Mouse (Mus musculus) lung, embryonic 14.5 days (tissue): ENCODE measurements around the gene Trmt44. TPM values are rescaled to one million over a fixed set of nuclear protein-coding genes. Genes with fewer than 3 reads are reported as not detected.

Source experiments
- ATAC-seq: fragments of 200-750 bp; cut with Nextera tagmentation; 2 replicates; pipeline ENCODE4 v1.8.0; 2017; ENCODE audit warnings: mild to moderate bottlenecking, moderate TSS enrichment, moderate library complexity; ENCODE audit not compliant: insufficient read depth
- DNase-seq: peaks from one replicate; pipeline ENCODE4 v3.0.0-alpha.2; 2015
- H3K27ac ChIP-seq: fragments of 300-500 bp; sonication (generic); 2 replicates; pipeline ENCODE4 v1.5.1; 2014; ENCODE audit warnings: low read depth, mild to moderate bottlenecking, moderate library complexity
- H3K27me3 ChIP-seq: fragments of 300-500 bp; sonication (generic); 2 replicates; pipeline ENCODE4 v1.6.1; 2014; ENCODE audit warnings: low read length, control low read depth; ENCODE audit not compliant: insufficient read depth
- H3K36me3 ChIP-seq: fragments of 300-500 bp; sonication (generic); 2 replicates; pipeline ENCODE4 v1.6.1; 2014; ENCODE audit warnings: control low read depth; ENCODE audit not compliant: insufficient read depth
- H3K4me1 ChIP-seq: fragments of 300-500 bp; sonication (generic); 2 replicates; pipeline ENCODE4 v1.6.1; 2014; ENCODE audit warnings: antibody characterized with exemption, control low read depth; ENCODE audit not compliant: insufficient read depth
- H3K4me2 ChIP-seq: fragments of 300-500 bp; sonication (generic); 2 replicates; pipeline ENCODE4 v1.6.1; 2014; ENCODE audit warnings: mild to moderate bottlenecking
- H3K4me3 ChIP-seq: fragments of 300-500 bp; sonication (generic); 2 replicates; pipeline ENCODE4 v1.5.1; 2014; ENCODE audit warnings: low read depth, low read length
- H3K9ac ChIP-seq: fragments of 300-500 bp; sonication (generic); 2 replicates; pipeline ENCODE4 v1.6.1; 2014
- H3K9me3 ChIP-seq: fragments of 300-500 bp; sonication (generic); 2 replicates; pipeline ENCODE4 v1.6.1; 2016; ENCODE audit warnings: low read depth, low read length, control low read depth
- CTCF ChIP-seq: IDR thresholded peaks from 2 replicates; pipeline ENCODE4 v1.5.1; 2016; ENCODE audit warnings: antibody characterized with exemption, low read depth
- WGBS: fragments of 180-500 bp; shearing (Covaris S2); extraction: QIAGEN DNeasy Blood & Tissue Kit; methylation state at CpG from one replicate; pipeline ENCODE4 v1.1.7; 2014; 5-methylcytosine and 5-hydroxymethylcytosine counted together
- polyA plus RNA-seq: library from polyadenylated mRNA; unstranded; fragments of >200 nt; fragmentation: Nextera tagmentation; extraction: Ambion mirVana; gene quantifications from 2 replicates; pipeline ENCODE4 v1.2.1, GENCODE M21; 2014

Trmt44 gene
- 8.8 and 9.3 TPM in 2 replicates for polyA plus RNA-seq

GRCm38 (mm10) chr5:35574653-35575599, at the start of gene Trmt44:
Trmt44 (minus strand) TSS chr5:35575070.
- no peaks in the 10 kb centered on the region for H3K9me3 ChIP-seq
- peak; percentile 97 for ATAC-seq
- peaks cover 27% of the 10 kb centered on the region for H3K36me3 ChIP-seq
- H3K4me3 ChIP-seq, result peak within 1 kb of the TSS; percentile 97
- peaks cover 3% of the 10 kb centered on the region; the same call in 1 of the 2 replicates for H3K4me1 ChIP-seq
- peak within 1 kb of the TSS; percentile 76 for H3K27ac ChIP-seq
- peak within 1 kb of the TSS; percentile 92 for H3K4me2 ChIP-seq
- peak; percentile 97 for DNase-seq
- TF ChIP-seq CTCF, result no peak
- peak within 1 kb of the TSS; percentile 90 for H3K9ac ChIP-seq
- 3% methylated on average over 56 of the region's 56 CpGs for WGBS
- H3K27me3 ChIP-seq, result no peaks in the 10 kb centered on the region

GRCm38 (mm10) chr5:35623831-35624230, 49.0 kb upstream of the Trmt44 start:
- no peaks in the 10 kb centered on the region for H3K27me3 ChIP-seq
- no peak overlapping the region for H3K9ac ChIP-seq
- H3K4me2 ChIP-seq, result no peak overlapping the region
- no peak overlapping the region for H3K4me3 ChIP-seq
- no peaks in the 10 kb centered on the region for H3K36me3 ChIP-seq
- H3K9me3 ChIP-seq, result no peaks in the 10 kb centered on the region
- ATAC-seq (no peak), DNase-seq (no peak)
- TF ChIP-seq CTCF, result no peak
- no peaks in the 10 kb centered on the region for H3K4me1 ChIP-seq
- no peak overlapping the region for H3K27ac ChIP-seq

- Histone ChIP-seq H3K27me3 (no peaks in the 10 kb centered on the region), H3K4me1 (no peaks in the 10 kb centered on the region), H3K36me3 (no peaks in the 10 kb centered on the region), H3K9ac (no peak overlapping the region), H3K9me3 (no peaks in the 10 kb centered on the region), H3K4me3 (no peak overlapping the region), H3K4me2 (no peak overlapping the region), H3K27ac (no peak overlapping the region)
- WGBS, result 24% methylated on average over 4 of the region's 4 CpGs
- no peak for TF ChIP-seq CTCF
- ATAC-seq, result no peak
- DNase-seq, result no peak
Observed at GRCm38 (mm10) chr5:35621114-35621513, 46.2 kb upstream of the Trmt44 start.

GRCm38 (mm10) chr5:35616943-35617342, 42.1 kb upstream of the Trmt44 start:
- no peak for ATAC-seq
- peak; percentile 21 for DNase-seq

GRCm38 (mm10) chr5:35612722-35613121, 37.9 kb upstream of the Trmt44 start:
- no peak for TF ChIP-seq CTCF
- Histone ChIP-seq H3K4me3 (no peak overlapping the region), H3K36me3 (no peaks in the 10 kb centered on the region), H3K4me1 (0 out of 2 replicates have a peak, but pooled peaks cover 5% of the 10 kb centered on the region), H3K9ac (no peak overlapping the region), H3K9me3 (no peaks in the 10 kb centered on the region), H3K4me2 (no peak overlapping the region), H3K27ac (no peak overlapping the region), H3K27me3 (no peaks in the 10 kb centered on the region)
- ATAC-seq, result no peak
- 82% methylated on average over 8 of the region's 8 CpGs for WGBS
- DNase-seq, result no peak

More at GRCm38 (mm10) chr5:35616943-35617342, 42.1 kb upstream of the Trmt44 start:
- Histone ChIP-seq H3K36me3 (no peaks in the 10 kb centered on the region), H3K9ac (no peak overlapping the region), H3K27me3 (no peaks in the 10 kb centered on the region), H3K27ac (no peak overlapping the region), H3K4me2 (no peak overlapping the region), H3K9me3 (no peaks in the 10 kb centered on the region), H3K4me3 (no peak overlapping the region), H3K4me1 (no peaks in the 10 kb centered on the region)
- WGBS, result 39% methylated on average over 5 of the region's 5 CpGs
- no peak for TF ChIP-seq CTCF

- peaks cover 5% of the 10 kb centered on the region; the same call in 1 of the 2 replicates for H3K4me1 ChIP-seq
- H3K9me3 ChIP-seq, result no peaks in the 10 kb centered on the region
- no peak for TF ChIP-seq CTCF
- no peaks in the 10 kb centered on the region for H3K36me3 ChIP-seq
- no peak overlapping the region for H3K27ac ChIP-seq
- DNase-seq, result peak; percentile 23
- no peak overlapping the region for H3K4me3 ChIP-seq
- no peak overlapping the region for H3K9ac ChIP-seq
- no peak overlapping the region for H3K4me2 ChIP-seq
- 72% methylated on average over 11 of the region's 11 CpGs for WGBS
- ATAC-seq, result no peak
- H3K27me3 ChIP-seq, result no peaks in the 10 kb centered on the region
Observed at GRCm38 (mm10) chr5:35611900-35612299, 37.0 kb upstream of the Trmt44 start.

GRCm38 (mm10) chr5:35611170-35611569, 36.3 kb upstream of the Trmt44 start:
- Histone ChIP-seq H3K4me2 (no peak overlapping the region), H3K36me3 (no peaks in the 10 kb centered on the region)
- 68% methylated on average over 9 of the region's 9 CpGs for WGBS

More at GRCm38 (mm10) chr5:35611170-35611569, 36.3 kb upstream of the Trmt44 start:
- ATAC-seq (no peak), DNase-seq (peak; percentile 22)
- H3K4me3 ChIP-seq, result no peak overlapping the region
- H3K27me3 ChIP-seq, result no peaks in the 10 kb centered on the region
- TF ChIP-seq CTCF, result no peak
- peaks cover 5% of the 10 kb centered on the region; the same call in 1 of the 2 replicates for H3K4me1 ChIP-seq
- H3K9me3 ChIP-seq, result no peaks in the 10 kb centered on the region
- no peak overlapping the region for H3K9ac ChIP-seq
- H3K27ac ChIP-seq, result no peak overlapping the region
